In genomic region chr7:44868919-44869696, GRCm38 (mm10) we compare ENCODE assay signal across 8 mouse cellular contexts. TPM values are rescaled to one million over a fixed set of nuclear protein-coding genes. Genes with fewer than 3 reads are reported as not detected.
DNase-seq lines count a peak whose midpoint lies in the region; ATAC-seq lines count a peak whose summit lies in the region.

No protein-coding gene starts in this region.

- WGBS in hindbrain, embryonic 15.5 days: under 1% methylated on average over 81 of the region's 108 CpGs
- 2% methylated on average over 105 of the region's 108 CpGs for WGBS in liver, embryonic 12.5 days (ENCODE audit: insufficient replicate concordance)

- peak overlapping the region; percentile 98 for H3K27ac ChIP-seq in hindbrain, embryonic 15.5 days (replicated peaks)
- H3K27ac ChIP-seq in liver, embryonic 12.5 days: peak overlapping the region; percentile 96

- DNase-seq in layer of hippocampus, postnatal 10 days (ENCODE audit: low spot score in 2 of 2): peak; percentile 63 to 73
- no peak for DNase-seq in layer of hippocampus, adult 18-20 months (ENCODE audit: low spot score in 2 of 2)
- DNase-seq in cerebellum, adult 11-12 months: peak; percentile 81
- DNase-seq in forelimb bud, embryonic 11.5 days (ENCODE audit: low read depth, low spot score): peak; percentile 53
- peak; percentile 85 for DNase-seq in neural tube, embryonic 10.5 days (ENCODE audit: extremely low spot score, low spot score)
- DNase-seq in thymus, postnatal 10 days (ENCODE audit: low spot score in 2 of 2): peak; percentile 45 to 47

- H3K4me2 ChIP-seq in hindbrain, embryonic 15.5 days: peak overlapping the region; percentile 86
- peak overlapping the region; percentile 92 for H3K4me2 ChIP-seq in liver, embryonic 12.5 days

- no peaks in the 10 kb centered on the region for H3K27me3 ChIP-seq in hindbrain, embryonic 15.5 days
- H3K27me3 ChIP-seq in liver, embryonic 12.5 days (replicated peaks): no peaks in the 10 kb centered on the region

- H3K9ac ChIP-seq in hindbrain, embryonic 15.5 days: peak overlapping the region; percentile 98
- peak overlapping the region; percentile 90 for H3K9ac ChIP-seq in liver, embryonic 12.5 days

- no peaks in the 10 kb centered on the region for H3K9me3 ChIP-seq in hindbrain, embryonic 15.5 days
- no peaks in the 10 kb centered on the region for H3K9me3 ChIP-seq in liver, embryonic 12.5 days (replicated peaks)

- H3K4me3 ChIP-seq in hindbrain, embryonic 15.5 days: peak overlapping the region; percentile 83
- peak overlapping the region; percentile 81 for H3K4me3 ChIP-seq in liver, embryonic 12.5 days

- H3K4me1 ChIP-seq in hindbrain, embryonic 15.5 days (replicated peaks): peaks cover 52% of the 10 kb centered on the region
- H3K4me1 ChIP-seq in liver, embryonic 12.5 days: peaks cover 70% of the 10 kb centered on the region

- H3K36me3 ChIP-seq in hindbrain, embryonic 15.5 days: peaks cover 9% of the 10 kb centered on the region
- H3K36me3 ChIP-seq in liver, embryonic 12.5 days: peaks cover 23% of the 10 kb centered on the region

- ATAC-seq in hindbrain, embryonic 15.5 days (ENCODE audit: low FRiP score, low read depth): peak; percentile 5
- peak; percentile 36 for ATAC-seq in liver, embryonic 12.5 days

RNA-seq across cellular contexts. Expression of gene Ptov1, which starts 0.5 kb away (rescaled TPM):
- total RNA-seq in layer of hippocampus, postnatal 10 days (2021): 100 to 1,000 TPM; 278 to 304 TPM
- total RNA-seq in layer of hippocampus, adult 18-20 months (2021): 100 to 1,000 TPM; 341 to 350 TPM
- 460 and 518 TPM in 2 replicates for polyA plus RNA-seq in hindbrain, embryonic 15.5 days (2015; fragmentation: Nextera tagmentation; extraction: Ambion mirVana)
- 114 and 121 TPM in 2 replicates for polyA plus RNA-seq in liver, embryonic 12.5 days (2016; fragmentation: Nextera tagmentation; extraction: Ambion mirVana)

RNA-seq across cellular contexts. Expression of gene Pnkp, which starts 12.2 kb away (rescaled TPM):
- total RNA-seq in layer of hippocampus, postnatal 10 days (2021): 10 to 100 TPM; 32.6 to 38.4 TPM
- total RNA-seq in layer of hippocampus, adult 18-20 months (2021): 10 to 100 TPM; 25.3 to 27.8 TPM
- 29.1 and 30.6 TPM in 2 replicates for polyA plus RNA-seq in hindbrain, embryonic 15.5 days (2015; fragmentation: Nextera tagmentation; extraction: Ambion mirVana)
- polyA plus RNA-seq in liver, embryonic 12.5 days (2016; fragmentation: Nextera tagmentation; extraction: Ambion mirVana): 26.1 and 26.7 TPM in 2 replicates

RNA-seq across cellular contexts. Expression of gene Tbc1d17, which starts 20.2 kb away (rescaled TPM):
- 10 to 100 TPM; 41.2 to 53.3 TPM for total RNA-seq in layer of hippocampus, postnatal 10 days (2021)
- total RNA-seq in layer of hippocampus, adult 18-20 months (2021): 10 to 100 TPM; 67.9 to 70.6 TPM
- polyA plus RNA-seq in hindbrain, embryonic 15.5 days (2015; fragmentation: Nextera tagmentation; extraction: Ambion mirVana): 109 and 118 TPM in 2 replicates
- 34.4 and 39.6 TPM in 2 replicates for polyA plus RNA-seq in liver, embryonic 12.5 days (2016; fragmentation: Nextera tagmentation; extraction: Ambion mirVana)

RNA-seq across cellular contexts. Expression of gene Akt1s1, which starts 20.3 kb away (rescaled TPM):
- total RNA-seq in layer of hippocampus, postnatal 10 days (2021): 10 to 100 TPM; 85.8 to 95.5 TPM
- total RNA-seq in layer of hippocampus, adult 18-20 months (2021): 10 to 100 TPM; 76.2 to 79.7 TPM
- 90.1 and 99.1 TPM in 2 replicates for polyA plus RNA-seq in hindbrain, embryonic 15.5 days (2015; fragmentation: Nextera tagmentation; extraction: Ambion mirVana)
- polyA plus RNA-seq in liver, embryonic 12.5 days (2016; fragmentation: Nextera tagmentation; extraction: Ambion mirVana): 42.7 and 45.3 TPM in 2 replicates

RNA-seq across cellular contexts. Expression of gene Med25, which starts 23.4 kb away (rescaled TPM):
- 100 to 1,000 TPM; 107 to 114 TPM for total RNA-seq in layer of hippocampus, postnatal 10 days (2021)
- 100 to 1,000 TPM in 1 of 2 experiments, 10 to 100 TPM in 1; 96.8 to 101 TPM for total RNA-seq in layer of hippocampus, adult 18-20 months (2021)
- polyA plus RNA-seq in hindbrain, embryonic 15.5 days (2015; fragmentation: Nextera tagmentation; extraction: Ambion mirVana): 145 and 164 TPM in 2 replicates
- 60.4 and 61.0 TPM in 2 replicates for polyA plus RNA-seq in liver, embryonic 12.5 days (2016; fragmentation: Nextera tagmentation; extraction: Ambion mirVana)

Comparison
In these comparisons a context has a peak if more than half of its experiments do, and no peak if none do; other contexts are left out.
1. DNase-seq: peak in layer of hippocampus, postnatal 10 days (2 of 2), cerebellum, adult 11-12 months (single experiment), forelimb bud, embryonic 11.5 days (single experiment), neural tube, embryonic 10.5 days (single experiment) and thymus, postnatal 10 days (2 of 2); none in layer of hippocampus, adult 18-20 months (0 of 2).